Mouse (Mus musculus): ENCODE measurements around the gene Nr2c2. TPM values are rescaled to one million over a fixed set of nuclear protein-coding genes. Genes with fewer than 3 reads are reported as not detected.

The Nr2c2 gene
- total RNA-seq, 2 experiments from 2014 or later: 36.0 to 44.6 TPM

Other genes with a start within 250 kb of the Nr2c2 start
- gene Ccdc174, start 213.3 kb upstream of the Nr2c2 start, total RNA-seq (2021): 10 to 100 TPM; 22.8 to 25.1 TPM
- gene 4930590J08Rik, start 188.6 kb upstream of the Nr2c2 start, total RNA-seq (2021): 1 to 10 TPM in 1 of 2 experiments, under 1 TPM in 1; 0.81 to 1.3 TPM
- 10 to 100 TPM; 21.8 to 27.4 TPM for gene Fgd5, start 112.5 kb upstream of the Nr2c2 start, total RNA-seq (2021)
- gene Mrps25, start 92.6 kb downstream of the Nr2c2 start, total RNA-seq (2021): 10 to 100 TPM; 52.3 to 54.3 TPM
- gene Rbsn, start 123.5 kb downstream of the Nr2c2 start, total RNA-seq (2021): 10 to 100 TPM; 20.0 to 21.7 TPM
- gene Trh, start 153.3 kb downstream of the Nr2c2 start, total RNA-seq (2021): not detected

Data from adrenal gland, postnatal 10 days (tissue).